Mouse (Mus musculus): Measurements from ENCODE around the gene Gse1. TPM values are rescaled to one million over a fixed set of nuclear protein-coding genes. Genes with fewer than 3 reads are reported as not detected.
A peak's percentile ranks its signal among the peaks of the same experiment; 100 is the strongest.

Gene Gse1
- polyA plus RNA-seq, 1 experiment = 14.8 TPM

- no peak for TF ChIP-seq CTCF (conservative IDR thresholded peaks at IDR 0.05; ENCODE audit: insufficient read depth, insufficient read length, low read depth, low read length)
- TF ChIP-seq POLR2A (IDR thresholded peaks at IDR 0.05; ENCODE audit: low read depth, low read length) = no peak
- Histone ChIP-seq H3K4me3 (ENCODE audit: insufficient read depth, low read depth, low read length) (no peak overlapping the region), H3K27ac (ENCODE audit: insufficient read depth, low read depth, low read length) (no peak overlapping the region), H3K36me3 (ENCODE audit: control insufficient read depth, insufficient read depth, low read length) (no peaks in the 10 kb centered on the region), H3K27me3 (replicated peaks; ENCODE audit: control insufficient read depth, insufficient read depth, low read length) (no peaks in the 10 kb centered on the region), H3K4me1 (ENCODE audit: control insufficient read depth, insufficient read depth, low read length) (peaks cover 13% of the 10 kb centered on the region)
- WGBS = 50% methylated on average over 9 of the region's 9 CpGs
- DNase-seq = peak; percentile 34
Measured at GRCm38 (mm10) chr8:120374514-120374913, 146.3 kb downstream of the Gse1 start.

- TF ChIP-seq POLR2A (IDR thresholded peaks at IDR 0.05; ENCODE audit: low read depth, low read length) (no peak), CTCF (conservative IDR thresholded peaks at IDR 0.05; ENCODE audit: insufficient read depth, insufficient read length, low read depth, low read length) (no peak)
- H3K27ac ChIP-seq (ENCODE audit: insufficient read depth, low read depth, low read length) = no peak overlapping the region
Measured at GRCm38 (mm10) chr8:120375170-120375569, 146.9 kb downstream of the Gse1 start.

GRCm38 (mm10) chr8:120376215-120376614 is 148.0 kb downstream of the Gse1 start:
- Histone ChIP-seq H3K4me3 (ENCODE audit: insufficient read depth, low read depth, low read length) (no peak overlapping the region), H3K27me3 (replicated peaks; ENCODE audit: control insufficient read depth, insufficient read depth, low read length) (no peaks in the 10 kb centered on the region), H3K27ac (ENCODE audit: insufficient read depth, low read depth, low read length) (no peak overlapping the region), H3K4me1 (ENCODE audit: control insufficient read depth, insufficient read depth, low read length) (peaks cover 13% of the 10 kb centered on the region), H3K36me3 (ENCODE audit: control insufficient read depth, insufficient read depth, low read length) (no peaks in the 10 kb centered on the region)
- TF ChIP-seq CTCF (conservative IDR thresholded peaks at IDR 0.05; ENCODE audit: insufficient read depth, insufficient read length, low read depth, low read length) = no peak
- TF ChIP-seq POLR2A (IDR thresholded peaks at IDR 0.05; ENCODE audit: low read depth, low read length) = no peak
- 80% methylated on average over 4 of the region's 4 CpGs for WGBS
- no peak for DNase-seq

More at GRCm38 (mm10) chr8:120375170-120375569, 146.9 kb downstream of the Gse1 start:
- H3K27me3 ChIP-seq (replicated peaks; ENCODE audit: control insufficient read depth, insufficient read depth, low read length) = no peaks in the 10 kb centered on the region
- H3K4me1 ChIP-seq (ENCODE audit: control insufficient read depth, insufficient read depth, low read length) = peaks cover 13% of the 10 kb centered on the region
- WGBS = 58% methylated on average over 5 of the region's 5 CpGs
- no peaks in the 10 kb centered on the region for H3K36me3 ChIP-seq (ENCODE audit: control insufficient read depth, insufficient read depth, low read length)
- no peak overlapping the region for H3K4me3 ChIP-seq (ENCODE audit: insufficient read depth, low read depth, low read length)
- DNase-seq = peak; percentile 57

GRCm38 (mm10) chr8:120376847-120377802 is 148.9 kb downstream of the Gse1 start:
- peaks cover 14% of the 10 kb centered on the region for H3K4me1 ChIP-seq (ENCODE audit: control insufficient read depth, insufficient read depth, low read length)

GRCm38 (mm10) chr8:120377803-120378189 is 149.5 kb downstream of the Gse1 start:
- Histone ChIP-seq H3K36me3 (ENCODE audit: control insufficient read depth, insufficient read depth, low read length) (no peaks in the 10 kb centered on the region), H3K27ac (ENCODE audit: insufficient read depth, low read depth, low read length) (no peak overlapping the region), H3K27me3 (replicated peaks; ENCODE audit: control insufficient read depth, insufficient read depth, low read length) (no peaks in the 10 kb centered on the region), H3K4me1 (ENCODE audit: control insufficient read depth, insufficient read depth, low read length) (peaks cover 16% of the 10 kb centered on the region), H3K4me3 (ENCODE audit: insufficient read depth, low read depth, low read length) (no peak overlapping the region)
- DNase-seq = no peak
- 79% methylated on average over 7 of the region's 7 CpGs for WGBS
- TF ChIP-seq POLR2A (IDR thresholded peaks at IDR 0.05; ENCODE audit: low read depth, low read length) = no peak
- TF ChIP-seq CTCF (conservative IDR thresholded peaks at IDR 0.05; ENCODE audit: insufficient read depth, insufficient read length, low read depth, low read length) = no peak

More at GRCm38 (mm10) chr8:120376847-120377802, 148.9 kb downstream of the Gse1 start:
- Histone ChIP-seq H3K27me3 (replicated peaks; ENCODE audit: control insufficient read depth, insufficient read depth, low read length) (no peaks in the 10 kb centered on the region), H3K4me3 (ENCODE audit: insufficient read depth, low read depth, low read length) (no peak overlapping the region), H3K27ac (ENCODE audit: insufficient read depth, low read depth, low read length) (no peak overlapping the region), H3K36me3 (ENCODE audit: control insufficient read depth, insufficient read depth, low read length) (no peaks in the 10 kb centered on the region)
- peak; percentile 50 for DNase-seq
- WGBS = 68% methylated on average over 22 of the region's 22 CpGs
- TF ChIP-seq CTCF (conservative IDR thresholded peaks at IDR 0.05; ENCODE audit: insufficient read depth, insufficient read length, low read depth, low read length) = no peak
- TF ChIP-seq POLR2A (IDR thresholded peaks at IDR 0.05; ENCODE audit: low read depth, low read length) = no peak

GRCm38 (mm10) chr8:120378306-120378705 is 150.1 kb downstream of the Gse1 start:
- peak; percentile 94 for DNase-seq
- no peaks in the 10 kb centered on the region for H3K27me3 ChIP-seq (replicated peaks; ENCODE audit: control insufficient read depth, insufficient read depth, low read length)
- no peak overlapping the region for H3K27ac ChIP-seq (ENCODE audit: insufficient read depth, low read depth, low read length)
- H3K36me3 ChIP-seq (ENCODE audit: control insufficient read depth, insufficient read depth, low read length) = no peaks in the 10 kb centered on the region
- TF ChIP-seq POLR2A (IDR thresholded peaks at IDR 0.05; ENCODE audit: low read depth, low read length) (no peak), CTCF (conservative IDR thresholded peaks at IDR 0.05; ENCODE audit: insufficient read depth, insufficient read length, low read depth, low read length) (no peak)
- no peak overlapping the region for H3K4me3 ChIP-seq (ENCODE audit: insufficient read depth, low read depth, low read length)
- H3K4me1 ChIP-seq (ENCODE audit: control insufficient read depth, insufficient read depth, low read length) = peaks cover 19% of the 10 kb centered on the region
- 18% methylated on average over 16 of the region's 16 CpGs for WGBS

- H3K36me3 ChIP-seq (ENCODE audit: control insufficient read depth, insufficient read depth, low read length) = no peaks in the 10 kb centered on the region
- no peaks in the 10 kb centered on the region for H3K27me3 ChIP-seq (replicated peaks; ENCODE audit: control insufficient read depth, insufficient read depth, low read length)
- no peak overlapping the region for H3K27ac ChIP-seq (ENCODE audit: insufficient read depth, low read depth, low read length)
- TF ChIP-seq CTCF (conservative IDR thresholded peaks at IDR 0.05; ENCODE audit: insufficient read depth, insufficient read length, low read depth, low read length) = no peak
- no peak for TF ChIP-seq POLR2A (IDR thresholded peaks at IDR 0.05; ENCODE audit: low read depth, low read length)
- no peak for DNase-seq
- no peak overlapping the region for H3K4me3 ChIP-seq (ENCODE audit: insufficient read depth, low read depth, low read length)
- 83% methylated on average over 3 of the region's 3 CpGs for WGBS
- peaks cover 17% of the 10 kb centered on the region for H3K4me1 ChIP-seq (ENCODE audit: control insufficient read depth, insufficient read depth, low read length)
Measured at GRCm38 (mm10) chr8:120379015-120379414, 150.8 kb downstream of the Gse1 start.

Measured in kidney, adult 2 months (tissue).